Mouse (Mus musculus): ENCODE measurements around the gene Snap29.

The Snap29 gene

DNA sequence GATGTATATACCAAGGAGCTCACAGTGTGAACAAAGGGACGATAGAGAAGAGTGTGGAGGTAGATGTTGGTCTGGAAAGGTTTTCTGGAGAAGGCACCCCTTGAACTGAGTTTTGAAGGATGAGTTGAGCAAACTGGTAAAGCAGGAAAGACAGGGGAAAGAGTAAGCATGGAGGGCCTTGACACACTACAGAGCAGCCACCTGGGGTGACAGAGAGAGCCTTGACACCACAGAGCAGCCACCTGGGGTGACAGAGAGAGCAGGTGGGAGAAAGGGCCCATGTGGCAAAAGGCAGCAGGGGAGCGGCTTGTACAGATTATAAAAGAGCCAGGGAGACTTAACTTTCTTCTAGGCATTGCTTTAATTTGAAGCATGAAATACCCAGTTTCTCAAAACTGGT is 69.0 kb downstream of the Snap29 start:
- DNase-seq: no peak

GRCm38 (mm10) chr16:17475326-17475725 is 69.5 kb downstream of the Snap29 start:
- no peak for DNase-seq

DNA sequence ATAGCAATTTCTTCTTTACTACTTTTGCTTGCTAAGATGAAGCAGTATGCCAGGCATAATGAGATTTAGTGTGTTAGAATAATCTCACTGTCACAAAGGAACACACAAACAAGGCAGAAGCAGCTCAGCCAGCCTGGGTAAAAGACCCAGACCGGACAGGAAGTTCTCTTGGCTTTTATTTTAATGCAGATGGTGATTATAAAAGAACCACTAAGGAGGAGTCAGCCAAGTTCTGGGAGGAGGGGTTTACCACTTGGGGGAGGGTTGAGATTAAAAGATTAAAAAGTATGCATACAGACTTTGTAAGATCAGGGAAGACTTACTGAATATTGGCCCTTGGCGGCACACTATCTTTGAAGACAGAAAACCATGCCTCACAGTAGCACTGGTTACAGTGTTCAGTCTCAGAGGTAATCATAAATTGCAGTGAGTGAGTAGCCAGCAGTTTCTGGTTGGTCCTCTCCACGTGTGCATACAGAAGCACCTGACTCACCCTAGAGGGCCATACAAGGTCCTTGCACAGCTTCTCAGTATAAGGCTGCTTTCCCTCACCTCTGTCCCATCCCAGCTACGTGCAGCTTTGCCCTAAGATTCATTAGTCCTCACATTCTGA is 72.7 kb downstream of the Snap29 start:
- DNase-seq: no peak
